Mouse (Mus musculus) intestine, embryonic 15.5 days (tissue): Measurements from ENCODE around the gene Pip4k2c. TPM values are rescaled to one million over a fixed set of nuclear protein-coding genes. Genes with fewer than 3 reads are reported as not detected.
A peak's percentile ranks its signal among the peaks of the same experiment; 100 is the strongest.

Source experiments
- ATAC-seq: fragments of 200-750 bp; cut with Nextera tagmentation; 2 replicates; pipeline ENCODE4 v1.8.0; 2017; ENCODE audit warnings: moderate TSS enrichment, moderate library complexity
- H3K27ac ChIP-seq: fragments of 300-500 bp; sonication (generic); 2 replicates; pipeline ENCODE4 v1.5.1; 2015; ENCODE audit warnings: mild to moderate bottlenecking, inconsistent platforms
- H3K27me3 ChIP-seq: fragments of 300-500 bp; sonication (generic); replicated peaks from 2 replicates; pipeline ENCODE4 v1.6.1; 2015; ENCODE audit warnings: inconsistent platforms
- H3K36me3 ChIP-seq: fragments of 300-500 bp; sonication (generic); 2 replicates; pipeline ENCODE4 v1.6.1; 2015; ENCODE audit warnings: inconsistent platforms
- H3K4me1 ChIP-seq: fragments of 300-500 bp; sonication (generic); replicated peaks from 2 replicates; pipeline ENCODE4 v1.6.1; 2015; ENCODE audit warnings: inconsistent platforms
- H3K4me2 ChIP-seq: fragments of 300-500 bp; sonication (generic); replicated peaks from 2 replicates; pipeline ENCODE4 v1.6.1; 2015; ENCODE audit warnings: mild to moderate bottlenecking, inconsistent platforms
- H3K4me3 ChIP-seq: fragments of 300-500 bp; sonication (generic); replicated peaks from 2 replicates; pipeline ENCODE4 v1.5.1; 2015; ENCODE audit warnings: inconsistent platforms
- H3K9ac ChIP-seq: fragments of 300-500 bp; sonication (generic); 2 replicates; pipeline ENCODE4 v1.6.1; 2015; ENCODE audit warnings: inconsistent platforms
- H3K9me3 ChIP-seq: fragments of 300-500 bp; sonication (generic); 2 replicates; pipeline ENCODE4 v1.6.1; 2016; ENCODE audit warnings: inconsistent platforms
- WGBS: fragments of 180-500 bp; shearing (Covaris S2); methylation state at CpG from one replicate; pipeline ENCODE4 v1.1.7; 2015; 5-methylcytosine and 5-hydroxymethylcytosine counted together
- polyA plus RNA-seq: library from polyadenylated mRNA; unstranded; fragments of >200 nt; fragmentation: Nextera tagmentation; extraction: Ambion mirVana; gene quantifications from 2 replicates; pipeline ENCODE4 v1.2.1, GENCODE M21; 2015

The Pip4k2c gene
- polyA plus RNA-seq, 1 experiment from 2014 or later: 35.0 TPM

- no peak overlapping the region for H3K9ac ChIP-seq
- H3K36me3 ChIP-seq: no peaks in the 10 kb centered on the region
- no peak overlapping the region for H3K4me3 ChIP-seq
- no peak overlapping the region for H3K4me2 ChIP-seq
- H3K4me1 ChIP-seq: 0 out of 2 replicates have a peak, but pooled peaks cover 3% of the 10 kb centered on the region
- no peaks in the 10 kb centered on the region; the same call in 1 of the 2 replicates for H3K9me3 ChIP-seq
- peak; percentile 71 for ATAC-seq
- WGBS: 56% methylated on average over 4 of the region's 4 CpGs
- H3K27ac ChIP-seq: no peak overlapping the region
- no peaks in the 10 kb centered on the region for H3K27me3 ChIP-seq
Observed at GRCm38 (mm10) chr10:127150471-127150872, 60.9 kb downstream of the Pip4k2c start.

GRCm38 (mm10) chr10:127147135-127147534, 64.2 kb downstream of the Pip4k2c start:
- no peaks in the 10 kb centered on the region for H3K36me3 ChIP-seq
- H3K27me3 ChIP-seq: no peaks in the 10 kb centered on the region
- H3K27ac ChIP-seq: no peak overlapping the region
- H3K4me3 ChIP-seq: no peak overlapping the region
- no peak for ATAC-seq
- H3K9me3 ChIP-seq: no peaks in the 10 kb centered on the region; the same call in 1 of the 2 replicates
- H3K4me1 ChIP-seq: no peaks in the 10 kb centered on the region; the same call in 1 of the 2 replicates
- H3K4me2 ChIP-seq: no peak overlapping the region
- WGBS: 83% methylated on average over 6 of the region's 6 CpGs
- no peak overlapping the region for H3K9ac ChIP-seq

Other genes starting within 250 kb of the Pip4k2c start
- 53.6 and 55.2 TPM in 2 replicates for gene Ctdsp2, start 232.9 kb downstream of the Pip4k2c start, polyA plus RNA-seq
- 0.10 and 0.21 TPM in 2 replicates for gene Avil, start 210.9 kb downstream of the Pip4k2c start, polyA plus RNA-seq
- gene Tsfm, start 180.7 kb downstream of the Pip4k2c start, polyA plus RNA-seq: 91.8 and 99.3 TPM in 2 replicates
- gene Mettl1, start 170.2 kb downstream of the Pip4k2c start, polyA plus RNA-seq: 48.9 and 55.1 TPM in 2 replicates
- gene Eef1akmt3, start 170.1 kb downstream of the Pip4k2c start, polyA plus RNA-seq: 0.40 and 0.69 TPM in 2 replicates
- 0.05 and 0.11 TPM in 2 replicates for gene Cyp27b1, start 163.3 kb downstream of the Pip4k2c start, polyA plus RNA-seq
- 0.74 and 0.91 TPM in 2 replicates for gene March9, start 151.4 kb downstream of the Pip4k2c start, polyA plus RNA-seq
- 1,579 and 1,616 TPM in 2 replicates for gene Cdk4, start 148.1 kb downstream of the Pip4k2c start, polyA plus RNA-seq
- 167 and 181 TPM in 2 replicates for gene Tspan31, start 141.3 kb downstream of the Pip4k2c start, polyA plus RNA-seq
- gene Agap2, start 136.3 kb downstream of the Pip4k2c start, polyA plus RNA-seq: 0.16 and 0.43 TPM in 2 replicates
- 93.0 and 104 TPM in 2 replicates for gene Os9, start 90.5 kb downstream of the Pip4k2c start, polyA plus RNA-seq
- gene B4galnt1, start 46.4 kb downstream of the Pip4k2c start, polyA plus RNA-seq: 52.5 and 55.2 TPM in 2 replicates
- 0.98 and 1.1 TPM in 2 replicates for gene Slc26a10, start 30.9 kb downstream of the Pip4k2c start, polyA plus RNA-seq
- gene Arhgef25, start 21.5 kb downstream of the Pip4k2c start, polyA plus RNA-seq: 46.8 and 50.4 TPM in 2 replicates
- gene Dtx3, start 15.9 kb downstream of the Pip4k2c start, polyA plus RNA-seq: 70.6 and 75.4 TPM in 2 replicates
- 5.9 and 6.4 TPM in 2 replicates for gene Kif5a, start 51.8 kb upstream of the Pip4k2c start, polyA plus RNA-seq
- 150 and 154 TPM in 2 replicates for gene Dctn2, start 54.8 kb upstream of the Pip4k2c start, polyA plus RNA-seq
- 13.1 and 15.7 TPM in 2 replicates for gene Mbd6, start 77.4 kb upstream of the Pip4k2c start, polyA plus RNA-seq
- gene Mars, start 100.2 kb upstream of the Pip4k2c start, polyA plus RNA-seq: 113 and 129 TPM in 2 replicates
- 6.1 and 6.7 TPM in 2 replicates for gene Arhgap9, start 110.4 kb upstream of the Pip4k2c start, polyA plus RNA-seq
- gene Gli1, start 130.4 kb upstream of the Pip4k2c start, polyA plus RNA-seq: 7.5 and 8.1 TPM in 2 replicates
- gene Inhbe, start 142.8 kb upstream of the Pip4k2c start, polyA plus RNA-seq: 0.03 TPM in 1 of 2 replicates, not detected in the other
- 0.18 TPM in 1 of 2 replicates, not detected in the other for gene Inhbc, start 158.8 kb upstream of the Pip4k2c start, polyA plus RNA-seq
- 29.5 and 31.1 TPM in 2 replicates for gene R3hdm2, start 168.7 kb upstream of the Pip4k2c start, polyA plus RNA-seq